Mouse (Mus musculus) retina, adult 2 months (tissue): ENCODE measurements around the gene Dgkd.

Experiments used
- DNase-seq: peaks from one replicate; pipeline ENCODE4 v3.0.0-alpha.2; 2012; ENCODE audit warnings: low read depth, low spot score

The Dgkd gene

GRCm38 (mm10) chr1:87848237-87848996, 4.7 kb upstream of the Dgkd start:
- no peak for DNase-seq

GRCm38 (mm10) chr1:87849278-87849677, 3.8 kb upstream of the Dgkd start:
- DNase-seq = no peak

- DNase-seq = no peak
Measured at GRCm38 (mm10) chr1:87851344-87851743, 1.7 kb upstream of the Dgkd start.

- DNase-seq = no peak
Measured at GRCm38 (mm10) chr1:87852081-87852790, 851 bp upstream of the Dgkd start.

GRCm38 (mm10) chr1:87853601-87854361, 694 bp downstream of the Dgkd start:
- DNase-seq = no peak

- no peak for DNase-seq
Measured at GRCm38 (mm10) chr1:87854411-87854810, 1.3 kb downstream of the Dgkd start.

GRCm38 (mm10) chr1:87854851-87855251, 1.8 kb downstream of the Dgkd start:
- DNase-seq = no peak

GRCm38 (mm10) chr1:87855522-87855921, 2.4 kb downstream of the Dgkd start:
- DNase-seq = no peak

- no peak for DNase-seq
Measured at GRCm38 (mm10) chr1:87856823-87857222, 3.7 kb downstream of the Dgkd start.

GRCm38 (mm10) chr1:87858031-87858430, 4.9 kb downstream of the Dgkd start:
- no peak for DNase-seq

GRCm38 (mm10) chr1:87858529-87858928, 5.4 kb downstream of the Dgkd start:
- DNase-seq = no peak

- no peak for DNase-seq
Measured at GRCm38 (mm10) chr1:87863602-87864001, 10.5 kb downstream of the Dgkd start.

- no peak for DNase-seq
Measured at GRCm38 (mm10) chr1:87864889-87865288, 11.8 kb downstream of the Dgkd start.

GRCm38 (mm10) chr1:87866672-87867071, 13.6 kb downstream of the Dgkd start:
- DNase-seq = no peak

GRCm38 (mm10) chr1:87871546-87871945, 18.5 kb downstream of the Dgkd start:
- no peak for DNase-seq

GRCm38 (mm10) chr1:87873081-87873480, 20.0 kb downstream of the Dgkd start:
- no peak for DNase-seq

- no peak for DNase-seq
Measured at GRCm38 (mm10) chr1:87876065-87876464, 23.0 kb downstream of the Dgkd start.

GRCm38 (mm10) chr1:87877552-87878283, 24.6 kb downstream of the Dgkd start:
- DNase-seq = no peak

GRCm38 (mm10) chr1:87879034-87879433, 25.9 kb downstream of the Dgkd start:
- no peak for DNase-seq

GRCm38 (mm10) chr1:87879494-87880325, 26.6 kb downstream of the Dgkd start:
- DNase-seq = peak; percentile 6

GRCm38 (mm10) chr1:87880326-87880627, 27.2 kb downstream of the Dgkd start:
- no peak for DNase-seq
